Mouse (Mus musculus) limb, embryonic 13.5 days (tissue): ENCODE measurements around the gene Aamdc. TPM values are rescaled to one million over a fixed set of nuclear protein-coding genes. Genes with fewer than 3 reads are reported as not detected.

ENCODE experiments used
- ATAC-seq: fragments of 200-750 bp; cut with Nextera tagmentation; 2 replicates; pipeline ENCODE4 v1.8.0; 2017; ENCODE audit warnings: low read depth, moderate number of reproducible peaks, moderate TSS enrichment; ENCODE audit not compliant: low FRiP score
- H3K27ac ChIP-seq: fragments of 300-500 bp; sonication (generic); 2 replicates; pipeline ENCODE4 v1.5.1; 2015; ENCODE audit warnings: inconsistent platforms, mild to moderate bottlenecking, moderate library complexity
- H3K27me3 ChIP-seq: fragments of 300-500 bp; sonication (generic); 2 replicates; pipeline ENCODE4 v1.6.1; 2015; ENCODE audit warnings: mild to moderate bottlenecking, inconsistent platforms
- H3K36me3 ChIP-seq: fragments of 300-500 bp; sonication (generic); 2 replicates; pipeline ENCODE4 v1.6.1; 2015; ENCODE audit warnings: inconsistent platforms, mild to moderate bottlenecking, moderate library complexity
- H3K4me1 ChIP-seq: fragments of 300-500 bp; sonication (generic); 2 replicates; pipeline ENCODE4 v1.6.1; 2015; ENCODE audit warnings: inconsistent platforms
- H3K4me2 ChIP-seq: fragments of 300-500 bp; sonication (generic); replicated peaks from 2 replicates; pipeline ENCODE4 v1.6.1; 2015; ENCODE audit warnings: inconsistent platforms, mild to moderate bottlenecking, moderate library complexity
- H3K4me3 ChIP-seq: fragments of 300-500 bp; sonication (generic); 2 replicates; pipeline ENCODE4 v1.5.1; 2015; ENCODE audit warnings: moderate library complexity, mild to moderate bottlenecking, inconsistent platforms
- H3K9ac ChIP-seq: fragments of 300-500 bp; sonication (generic); 2 replicates; pipeline ENCODE4 v1.6.1; 2015; ENCODE audit warnings: mild to moderate bottlenecking, inconsistent platforms
- H3K9me3 ChIP-seq: fragments of 300-500 bp; sonication (generic); 2 replicates; pipeline ENCODE4 v1.6.1; 2016; ENCODE audit warnings: inconsistent platforms
- WGBS: fragments of 180-500 bp; shearing (Covaris S2); methylation state at CpG from one replicate; pipeline ENCODE4 v1.1.7; 2015; 5-methylcytosine and 5-hydroxymethylcytosine counted together
- polyA plus RNA-seq: library from polyadenylated mRNA; unstranded; fragments of >200 nt; fragmentation: Nextera tagmentation; extraction: Ambion mirVana; gene quantifications from 2 replicates; pipeline ENCODE4 v1.2.1, GENCODE M21; 2015

The Aamdc gene
- polyA plus RNA-seq, 1 experiment from 2014 or later, result 82.3 TPM

DNA sequence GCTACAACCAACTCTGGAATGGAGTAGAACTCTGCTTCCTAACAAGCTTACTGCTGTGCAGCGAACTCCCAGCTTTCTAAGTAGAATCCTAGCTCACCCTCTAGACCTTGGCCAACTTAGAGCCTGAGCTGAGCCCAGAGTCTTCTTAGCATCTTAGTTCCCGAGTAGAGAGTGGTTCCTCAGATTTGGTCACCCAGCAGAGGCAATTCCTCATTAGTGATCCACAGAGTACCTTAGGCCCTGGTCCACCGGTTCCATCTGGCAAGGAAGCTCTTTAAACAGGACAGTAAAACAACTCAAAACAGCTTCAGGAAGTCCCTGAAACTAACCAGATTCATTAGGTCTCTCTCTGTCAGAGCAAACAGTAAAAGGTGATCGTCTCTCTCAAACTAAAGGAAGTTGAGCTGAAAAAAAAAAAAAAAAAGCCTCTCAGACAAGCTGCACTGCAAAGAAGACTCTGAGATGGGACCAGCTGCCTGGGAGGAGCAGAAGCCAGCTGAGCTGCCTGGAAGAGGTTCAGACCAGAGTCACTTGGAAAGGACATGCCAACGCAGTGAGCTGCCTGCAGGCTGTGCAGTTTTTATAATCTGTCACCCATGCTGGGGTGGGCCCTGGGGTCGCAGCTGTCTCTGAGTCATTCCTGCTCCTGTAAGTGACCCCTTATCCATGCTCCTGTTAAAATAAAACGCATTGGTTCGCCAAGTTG is 783 bp downstream of the Aamdc start:
- Histone ChIP-seq H3K9me3 (no peaks in the 10 kb centered on the region), H3K4me1 (peaks cover 17% of the 10 kb centered on the region), H3K27ac (peak overlapping the region; percentile 99; the same call in 1 of the 2 replicates), H3K27me3 (no peaks in the 10 kb centered on the region), H3K9ac (peak overlapping the region; percentile 81), H3K4me3 (peak overlapping the region; percentile 100), H3K36me3 (peaks cover 20% of the 10 kb centered on the region), H3K4me2 (peak overlapping the region; percentile 81)
- WGBS, result 31% methylated on average over 8 of the region's 8 CpGs
- 0 out of 2 replicates have a peak, but pooled peaks have one; percentile 0 for ATAC-seq

DNA sequence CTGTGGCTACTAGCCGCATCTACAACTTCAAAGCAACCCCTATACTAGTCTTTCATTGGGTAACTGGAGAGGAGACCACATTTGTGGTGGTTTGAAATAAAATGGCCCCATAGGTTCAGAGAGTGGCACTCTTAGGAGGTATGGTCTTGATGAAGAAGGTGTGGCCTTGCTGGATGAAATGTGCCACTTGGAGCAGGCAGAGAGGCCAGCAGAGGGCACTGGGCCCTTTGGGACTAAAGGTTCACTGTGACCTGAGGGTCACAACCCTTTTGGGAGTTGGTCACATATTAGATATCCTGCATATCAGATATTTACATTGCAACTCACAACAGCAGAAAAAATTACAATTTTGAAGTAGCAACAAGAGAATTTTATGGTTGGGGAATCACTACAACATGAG is 8.9 kb downstream of the Aamdc start:
- no peak overlapping the region for H3K27ac ChIP-seq
- no peaks in the 10 kb centered on the region for H3K9me3 ChIP-seq
- H3K27me3 ChIP-seq, result no peaks in the 10 kb centered on the region
- no peak overlapping the region for H3K9ac ChIP-seq
- H3K4me3 ChIP-seq, result no peak overlapping the region
- no peaks in the 10 kb centered on the region for H3K4me1 ChIP-seq
- WGBS, result 83% methylated on average over 1 of the region's 1 CpGs
- no peak for ATAC-seq
- H3K4me2 ChIP-seq, result no peak overlapping the region
- peaks cover 40% of the 10 kb centered on the region for H3K36me3 ChIP-seq

DNA sequence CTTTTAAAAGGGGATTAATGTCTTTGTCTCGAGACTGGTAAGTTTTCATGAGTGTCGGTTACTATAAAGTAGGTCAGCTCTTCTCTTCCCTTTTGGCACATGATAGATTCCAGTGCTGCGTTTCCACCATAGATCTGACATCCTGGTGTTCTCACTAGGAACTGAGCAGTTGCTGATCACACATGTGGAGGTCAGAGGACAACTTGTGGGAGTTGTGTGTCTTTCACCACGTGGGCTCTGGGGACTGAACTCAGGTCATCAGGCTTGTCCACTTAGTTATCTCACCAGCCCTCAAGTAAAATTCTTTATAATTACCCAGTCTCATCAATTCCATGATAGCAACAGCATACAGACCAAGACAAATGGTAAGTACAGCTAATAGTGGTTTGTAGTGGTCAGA is 9.9 kb downstream of the Aamdc start:
- Histone ChIP-seq H3K27ac (no peak overlapping the region), H3K9ac (no peak overlapping the region), H3K4me1 (no peaks in the 10 kb centered on the region), H3K27me3 (no peaks in the 10 kb centered on the region), H3K9me3 (no peaks in the 10 kb centered on the region), H3K4me3 (no peak overlapping the region), H3K4me2 (no peak overlapping the region), H3K36me3 (peaks cover 36% of the 10 kb centered on the region)
- 82% methylated on average over 4 of the region's 4 CpGs for whole genome bisulfite sequencing
- no peak for ATAC-seq

DNA sequence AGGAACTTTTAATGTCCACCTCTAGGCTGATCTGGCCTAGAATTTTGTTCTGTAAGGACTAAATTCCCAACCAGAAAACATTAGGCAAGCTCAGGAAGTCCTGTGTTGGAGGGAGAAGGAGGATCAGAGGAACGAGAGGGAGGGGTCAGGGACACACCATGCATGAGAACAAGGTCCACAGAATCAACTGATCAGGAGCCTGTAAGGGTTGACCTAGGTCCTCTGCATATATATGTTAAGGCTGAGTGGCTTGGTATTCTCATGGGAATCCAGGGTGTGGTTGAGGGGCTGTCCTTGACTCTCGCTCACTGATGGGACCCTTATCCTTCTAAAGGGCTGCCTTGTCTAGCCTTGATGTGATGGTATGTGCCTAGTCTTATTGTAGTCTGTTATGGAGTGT is 15.7 kb downstream of the Aamdc start:
- no peaks in the 10 kb centered on the region for H3K27me3 ChIP-seq
- peaks cover 13% of the 10 kb centered on the region for H3K4me1 ChIP-seq
- no peak overlapping the region for H3K4me2 ChIP-seq
- ATAC-seq, result no peak
- H3K9ac ChIP-seq, result no peak overlapping the region
- no peaks in the 10 kb centered on the region for H3K9me3 ChIP-seq
- no peak overlapping the region for H3K27ac ChIP-seq
- peaks cover 24% of the 10 kb centered on the region for H3K36me3 ChIP-seq
- WGBS, result 93% methylated on average over 2 of the region's 2 CpGs
- no peak overlapping the region for H3K4me3 ChIP-seq

DNA sequence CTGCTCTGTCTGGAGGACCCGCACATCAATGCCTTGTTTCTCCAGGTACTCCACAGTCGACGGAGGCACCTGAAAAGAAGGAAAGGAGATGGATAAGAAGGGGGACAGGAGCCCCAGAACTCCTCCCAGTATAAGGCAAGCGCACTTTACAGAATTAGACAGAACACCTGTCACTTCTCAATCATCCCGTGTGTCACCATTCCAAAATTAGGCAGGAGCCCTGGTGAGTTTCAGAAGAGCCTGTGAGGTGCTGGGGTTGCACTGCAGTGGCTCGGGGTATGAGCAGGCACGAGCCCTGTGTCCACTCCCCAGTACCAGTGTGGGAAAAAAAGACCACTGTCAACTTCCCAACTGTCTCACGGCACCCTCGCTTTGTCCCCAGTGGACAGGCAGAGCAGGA is 28.6 kb downstream of the Aamdc start:
- no peaks in the 10 kb centered on the region; the same call in 1 of the 2 replicates for H3K9me3 ChIP-seq
- peaks cover 29% of the 10 kb centered on the region for H3K36me3 ChIP-seq
- H3K4me2 ChIP-seq, result no peak overlapping the region
- no peak overlapping the region for H3K9ac ChIP-seq
- 86% methylated on average over 9 of the region's 9 CpGs for WGBS
- H3K27me3 ChIP-seq, result no peaks in the 10 kb centered on the region
- no peak for ATAC-seq
- no peak overlapping the region for H3K4me3 ChIP-seq
- H3K27ac ChIP-seq, result no peak overlapping the region
- peaks cover 8% of the 10 kb centered on the region; the same call in 1 of the 2 replicates for H3K4me1 ChIP-seq

DNA sequence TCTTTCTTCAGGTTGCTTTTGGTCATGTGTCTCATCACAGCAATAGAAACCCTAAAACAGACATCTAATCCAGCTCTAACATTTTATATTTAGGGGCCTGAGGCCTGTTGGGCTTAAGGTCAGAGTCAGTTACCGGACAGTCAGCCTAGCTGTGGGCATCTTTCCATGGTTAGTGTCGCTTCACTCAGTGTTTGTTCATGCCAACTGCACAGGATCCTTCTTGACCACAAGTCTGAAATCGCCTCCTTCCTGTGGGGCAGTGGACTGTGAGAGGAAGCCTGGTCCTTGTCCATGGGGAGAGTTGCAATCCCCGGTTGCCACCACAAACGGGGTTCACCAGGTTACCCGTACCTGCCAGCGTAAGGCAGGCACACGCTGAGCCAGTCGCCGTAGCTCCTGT is 30.0 kb downstream of the Aamdc start:
- no peak overlapping the region for H3K9ac ChIP-seq

DNA sequence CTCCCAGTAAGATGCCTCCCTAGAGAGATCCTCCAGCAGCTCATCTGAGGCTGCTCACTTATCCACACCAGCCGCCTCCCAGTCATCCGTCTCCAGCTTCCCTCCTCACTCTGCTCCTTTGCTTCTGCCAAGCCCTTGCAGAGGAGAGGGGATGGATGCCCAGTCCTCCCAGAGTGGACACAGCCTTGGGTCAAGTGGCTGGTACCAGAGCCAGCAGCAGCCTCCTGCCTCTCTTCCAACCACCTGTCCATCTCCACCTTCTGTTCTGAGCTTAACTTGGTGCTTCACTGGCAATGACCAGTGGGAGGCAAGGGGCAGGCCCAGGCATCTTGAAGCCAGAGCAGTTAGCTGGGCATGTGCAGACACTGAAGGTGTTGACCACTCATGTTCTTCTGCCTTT is 32.8 kb downstream of the Aamdc start:
- no peak overlapping the region for H3K4me3 ChIP-seq
- no peaks in the 10 kb centered on the region for H3K27me3 ChIP-seq
- no peak overlapping the region for H3K27ac ChIP-seq
- H3K4me2 ChIP-seq, result no peak overlapping the region
- ATAC-seq, result no peak
- peaks cover 44% of the 10 kb centered on the region for H3K36me3 ChIP-seq
- WGBS, result 93% methylated on average over 2 of the region's 2 CpGs
- peaks cover 10% of the 10 kb centered on the region; the same call in 1 of the 2 replicates for H3K4me1 ChIP-seq
- peaks cover 5% of the 10 kb centered on the region; the same call in 1 of the 2 replicates for H3K9me3 ChIP-seq
- no peak overlapping the region for H3K9ac ChIP-seq

More for the DNA sequence above, 30.0 kb downstream of the Aamdc start:
- Histone ChIP-seq H3K4me2 (no peak overlapping the region), H3K36me3 (peaks cover 20% of the 10 kb centered on the region), H3K9me3 (no peaks in the 10 kb centered on the region; the same call in 1 of the 2 replicates), H3K4me3 (no peak overlapping the region), H3K27me3 (no peaks in the 10 kb centered on the region), H3K27ac (no peak overlapping the region), H3K4me1 (peaks cover 10% of the 10 kb centered on the region; the same call in 1 of the 2 replicates)
- no peak for ATAC-seq
- WGBS, result 90% methylated on average over 10 of the region's 10 CpGs

DNA sequence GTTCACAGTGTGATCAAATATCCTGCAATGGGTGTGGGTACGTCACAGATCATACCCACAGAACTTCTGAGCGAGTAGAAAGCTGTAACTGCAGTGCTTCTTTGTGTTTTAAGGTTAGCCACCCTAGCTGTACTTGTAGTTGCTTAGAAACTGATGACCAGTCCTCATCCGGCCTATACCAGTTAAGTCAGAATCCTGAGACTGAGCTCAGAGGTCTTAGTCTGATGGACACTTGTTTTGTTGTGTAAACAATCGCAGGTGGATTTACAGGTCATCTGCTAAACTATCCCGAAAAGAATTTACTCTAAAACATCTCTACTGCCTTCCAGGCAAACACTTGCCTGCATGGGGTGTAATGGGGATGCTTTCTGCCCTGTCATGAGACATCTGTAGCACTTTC is 42.7 kb downstream of the Aamdc start:
- Histone ChIP-seq H3K4me2 (no peak overlapping the region), H3K4me1 (no peaks in the 10 kb centered on the region), H3K27ac (no peak overlapping the region), H3K9me3 (no peaks in the 10 kb centered on the region; the same call in 1 of the 2 replicates), H3K36me3 (peaks cover 96% of the 10 kb centered on the region), H3K27me3 (no peaks in the 10 kb centered on the region), H3K4me3 (no peak overlapping the region), H3K9ac (no peak overlapping the region)
- 88% methylated on average over 5 of the region's 5 CpGs for WGBS
- no peak for ATAC-seq

DNA sequence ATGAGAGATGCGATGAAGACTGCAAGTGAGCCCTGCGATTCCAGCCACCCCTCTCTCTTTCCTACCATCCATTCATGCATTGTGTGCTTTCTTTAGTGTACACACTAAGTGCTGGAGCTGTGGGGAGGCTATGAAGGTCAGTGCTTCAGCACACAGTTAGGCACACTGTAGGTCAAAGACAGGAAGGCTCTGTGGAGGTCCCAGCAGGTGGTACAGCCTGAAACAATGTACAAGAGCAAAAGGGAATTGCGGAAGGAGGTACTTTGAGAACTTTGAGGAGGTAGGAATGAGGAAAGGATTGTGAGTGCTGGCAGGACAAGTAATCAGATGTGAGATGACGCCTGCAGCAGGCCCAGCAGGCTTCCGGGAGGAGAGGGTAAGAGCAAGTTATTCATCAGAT is 43.8 kb downstream of the Aamdc start:
- Histone ChIP-seq H3K4me1 (no peaks in the 10 kb centered on the region), H3K27ac (no peak overlapping the region), H3K9me3 (no peaks in the 10 kb centered on the region; the same call in 1 of the 2 replicates), H3K27me3 (no peaks in the 10 kb centered on the region), H3K36me3 (peaks cover 94% of the 10 kb centered on the region), H3K4me2 (no peak overlapping the region), H3K9ac (no peak overlapping the region), H3K4me3 (no peak overlapping the region)
- no peak for ATAC-seq
- 90% methylated on average over 5 of the region's 5 CpGs for WGBS

DNA sequence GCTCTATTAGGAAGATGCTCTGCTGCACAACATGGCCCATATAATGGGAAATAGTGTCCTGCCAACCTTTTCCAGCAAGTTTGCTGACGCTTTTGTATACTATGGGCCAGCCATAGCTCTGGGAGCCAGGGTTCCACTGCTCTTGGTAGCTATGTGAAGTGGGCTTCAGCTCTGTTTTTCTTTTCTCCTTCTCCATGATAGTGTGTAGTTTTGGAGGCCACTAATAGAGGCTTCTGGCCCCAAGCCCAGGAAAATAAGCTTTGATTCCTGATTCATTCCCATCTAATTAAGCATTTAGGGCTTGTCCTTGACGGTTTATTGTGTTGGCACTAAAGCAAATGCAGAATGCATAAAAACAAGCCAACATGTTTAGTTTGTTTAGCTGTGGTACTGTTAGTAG is 59.4 kb downstream of the Aamdc start:
- Histone ChIP-seq H3K4me1 (no peaks in the 10 kb centered on the region), H3K27ac (no peak overlapping the region), H3K4me2 (no peak overlapping the region), H3K9me3 (no peaks in the 10 kb centered on the region), H3K27me3 (no peaks in the 10 kb centered on the region), H3K36me3 (peaks cover 83% of the 10 kb centered on the region), H3K4me3 (no peak overlapping the region), H3K9ac (no peak overlapping the region)
- ATAC-seq, result no peak
- WGBS, result 86% methylated on average over 2 of the region's 2 CpGs

DNA sequence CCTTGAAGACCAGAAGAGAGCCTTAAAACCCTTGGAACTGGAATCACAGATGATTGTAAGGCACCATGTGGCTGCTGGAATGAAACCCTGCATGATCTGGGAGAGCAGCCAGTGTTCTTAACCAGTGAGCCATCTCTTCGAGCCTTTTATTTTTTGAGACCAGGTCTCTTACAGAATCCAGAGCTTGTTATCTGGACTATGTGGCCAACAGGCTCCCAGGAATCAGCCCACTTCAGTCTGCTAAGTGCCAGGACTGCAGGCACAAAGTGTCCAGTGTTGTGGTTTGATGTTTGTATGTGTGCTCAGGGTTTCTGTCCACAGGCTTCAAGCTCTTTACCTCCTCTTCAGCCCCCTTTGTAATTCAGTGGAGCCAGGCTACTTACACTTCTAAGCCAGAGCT is 64.5 kb downstream of the Aamdc start:
- Histone ChIP-seq H3K4me2 (no peak overlapping the region), H3K4me3 (no peak overlapping the region), H3K9ac (no peak overlapping the region), H3K9me3 (no peaks in the 10 kb centered on the region), H3K36me3 (peaks cover 92% of the 10 kb centered on the region), H3K4me1 (no peaks in the 10 kb centered on the region), H3K27ac (no peak overlapping the region), H3K27me3 (no peaks in the 10 kb centered on the region)
- WGBS, result 85% methylated on average over 1 of the region's 1 CpGs
- no peak for ATAC-seq

DNA sequence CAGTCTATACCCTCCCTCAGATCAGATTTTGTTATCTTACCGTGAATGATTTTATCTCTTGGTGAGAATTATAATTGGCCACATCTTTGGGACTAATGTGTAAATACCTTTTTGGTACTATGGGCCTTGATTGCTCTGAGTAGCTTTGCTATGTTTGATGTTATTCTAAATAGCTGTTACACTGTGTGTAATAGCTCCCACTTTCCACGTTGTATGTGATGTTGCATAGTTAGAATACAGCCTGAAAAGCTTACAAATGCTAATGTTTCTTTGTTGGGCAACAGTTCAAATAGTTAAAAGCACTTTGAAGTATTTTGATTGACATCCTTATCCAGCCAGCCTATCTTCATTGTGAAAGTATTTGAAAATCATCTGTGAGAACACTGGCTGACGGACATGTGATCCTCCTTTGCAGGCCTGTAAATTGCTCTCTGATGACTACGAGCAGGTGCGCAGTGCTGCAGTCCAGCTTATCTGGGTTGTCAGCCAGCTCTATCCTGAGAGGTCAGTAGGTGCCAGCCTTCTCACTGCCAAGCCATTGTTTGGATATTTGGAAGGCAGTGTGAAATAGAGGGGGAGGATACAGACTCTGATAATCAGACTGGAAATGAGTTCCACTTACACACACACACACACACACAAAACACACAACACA is 78.6 kb downstream of the Aamdc start:
- H3K27ac ChIP-seq, result no peak overlapping the region
- H3K4me3 ChIP-seq, result no peak overlapping the region
- no peaks in the 10 kb centered on the region for H3K9me3 ChIP-seq
- no peaks in the 10 kb centered on the region for H3K4me1 ChIP-seq
- ATAC-seq, result 0 out of 2 replicates have a peak, but pooled peaks have one; percentile 36
- WGBS, result 87% methylated on average over 5 of the region's 5 CpGs
- no peak overlapping the region for H3K4me2 ChIP-seq
- H3K36me3 ChIP-seq, result peaks cover 62% of the 10 kb centered on the region
- H3K9ac ChIP-seq, result no peak overlapping the region
- no peaks in the 10 kb centered on the region for H3K27me3 ChIP-seq
